ENCODE assay signal across 8 mouse cellular contexts in genomic region chrX:140342393-140343163, GRCm38 (mm10). TPM values are rescaled to one million over a fixed set of nuclear protein-coding genes. Genes with fewer than 3 reads are reported as not detected.
DNase-seq lines count a peak whose midpoint lies in the region; ATAC-seq lines count a peak whose summit lies in the region.

No protein-coding gene starts in this region.

- peak; percentile 76 for ATAC-seq in kidney, embryonic 16.5 days (ENCODE audit: low FRiP score, low TSS enrichment)
- ATAC-seq in embryonic facial prominence, embryonic 13.5 days (ENCODE audit: insufficient number of reproducible peaks, insufficient read depth, low FRiP score, low TSS enrichment, low read depth) = no peak
- ATAC-seq in intestine, embryonic 14.5 days (replicated peaks; ENCODE audit: low FRiP score, low TSS enrichment, low read depth) = no peak
- ATAC-seq in neural tube, embryonic 11.5 days (ENCODE audit: insufficient read depth, low FRiP score, low TSS enrichment) = peak; percentile 69

- DNase-seq in kidney, adult 9 months = no peak
- DNase-seq in intestine, embryonic 14.5 days (ENCODE audit: low spot score) = peak; percentile 52
- DNase-seq in neural tube, embryonic 11.5 days (ENCODE audit: low spot score) = no peak
- no peak for DNase-seq in layer of hippocampus, postnatal 25 days (ENCODE audit: extremely low spot score in 1 of 2, low spot score in 1 of 2)
- no peak for DNase-seq in ovary, postnatal 14 days (ENCODE audit: low spot score)
- no peak for DNase-seq in kidney, adult 18-20 months

- H3K9ac ChIP-seq in kidney, embryonic 16.5 days (replicated peaks; ENCODE audit: low read length) = peak overlapping the region; percentile 48
- H3K9ac ChIP-seq in embryonic facial prominence, embryonic 13.5 days = peak overlapping the region; percentile 58
- peak overlapping the region; percentile 14; the same call in 1 of the 2 replicates for H3K9ac ChIP-seq in intestine, embryonic 14.5 days (ENCODE audit: low read length)
- 0 out of 2 replicates have a peak overlapping the region, but pooled peaks have one; percentile 14 for H3K9ac ChIP-seq in neural tube, embryonic 11.5 days (ENCODE audit: low read length)

- H3K4me1 ChIP-seq in kidney, embryonic 16.5 days (ENCODE audit: insufficient read depth, low read length) = no peaks in the 10 kb centered on the region
- no peaks in the 10 kb centered on the region for H3K4me1 ChIP-seq in embryonic facial prominence, embryonic 13.5 days
- H3K4me1 ChIP-seq in intestine, embryonic 14.5 days (replicated peaks; ENCODE audit: control insufficient read depth, insufficient read depth, low read length) = no peaks in the 10 kb centered on the region
- no peaks in the 10 kb centered on the region for H3K4me1 ChIP-seq in neural tube, embryonic 11.5 days (ENCODE audit: control insufficient read depth, insufficient read depth, low read length)

- no peaks in the 10 kb centered on the region for H3K9me3 ChIP-seq in kidney, embryonic 16.5 days (ENCODE audit: low read length)
- no peaks in the 10 kb centered on the region for H3K9me3 ChIP-seq in embryonic facial prominence, embryonic 13.5 days
- no peaks in the 10 kb centered on the region for H3K9me3 ChIP-seq in intestine, embryonic 14.5 days (ENCODE audit: control insufficient read depth, low read length)
- H3K9me3 ChIP-seq in neural tube, embryonic 11.5 days (ENCODE audit: control insufficient read depth, low read length) = no peaks in the 10 kb centered on the region

- no peaks in the 10 kb centered on the region for H3K36me3 ChIP-seq in kidney, embryonic 16.5 days (ENCODE audit: insufficient read depth, low read length)
- no peaks in the 10 kb centered on the region for H3K36me3 ChIP-seq in embryonic facial prominence, embryonic 13.5 days
- H3K36me3 ChIP-seq in intestine, embryonic 14.5 days (ENCODE audit: control insufficient read depth, insufficient read depth, low read length) = no peaks in the 10 kb centered on the region
- H3K36me3 ChIP-seq in neural tube, embryonic 11.5 days (ENCODE audit: control insufficient read depth, insufficient read depth, low read length) = no peaks in the 10 kb centered on the region

- no peak overlapping the region for H3K27ac ChIP-seq in kidney, embryonic 16.5 days (ENCODE audit: low read length)
- no peak overlapping the region for H3K27ac ChIP-seq in embryonic facial prominence, embryonic 13.5 days
- H3K27ac ChIP-seq in intestine, embryonic 14.5 days (ENCODE audit: low read depth) = no peak overlapping the region
- no peak overlapping the region for H3K27ac ChIP-seq in neural tube, embryonic 11.5 days (ENCODE audit: low read depth, low read length)

- WGBS in kidney, embryonic 16.5 days = 18% methylated on average over 22 of the region's 25 CpGs
- 23% methylated on average over 25 of the region's 25 CpGs for WGBS in embryonic facial prominence, embryonic 13.5 days
- 13% methylated on average over 22 of the region's 25 CpGs for WGBS in intestine, embryonic 14.5 days
- 17% methylated on average over 24 of the region's 25 CpGs for WGBS in neural tube, embryonic 11.5 days

- peaks cover 55% of the 10 kb centered on the region for H3K27me3 ChIP-seq in kidney, embryonic 16.5 days (ENCODE audit: insufficient read depth, low read length)
- H3K27me3 ChIP-seq in embryonic facial prominence, embryonic 13.5 days = peaks cover 80% of the 10 kb centered on the region
- peaks cover 50% of the 10 kb centered on the region for H3K27me3 ChIP-seq in intestine, embryonic 14.5 days (replicated peaks; ENCODE audit: control insufficient read depth, insufficient read depth, low read length)
- peaks cover 7% of the 10 kb centered on the region; the same call in 1 of the 2 replicates for H3K27me3 ChIP-seq in neural tube, embryonic 11.5 days (ENCODE audit: control insufficient read depth, insufficient read depth, low read length)

- peak overlapping the region; percentile 42 for H3K4me3 ChIP-seq in kidney, embryonic 16.5 days (ENCODE audit: low read length)
- H3K4me3 ChIP-seq in embryonic facial prominence, embryonic 13.5 days = peak overlapping the region; percentile 40
- H3K4me3 ChIP-seq in intestine, embryonic 14.5 days (ENCODE audit: low read depth, low read length) = peak overlapping the region; percentile 27
- H3K4me3 ChIP-seq in neural tube, embryonic 11.5 days (ENCODE audit: low read depth, low read length) = peak overlapping the region; percentile 32

- H3K4me2 ChIP-seq in kidney, embryonic 16.5 days (replicated peaks; ENCODE audit: low read depth, low read length) = peak overlapping the region; percentile 73
- peak overlapping the region; percentile 69 for H3K4me2 ChIP-seq in embryonic facial prominence, embryonic 13.5 days
- peak overlapping the region; percentile 53 for H3K4me2 ChIP-seq in intestine, embryonic 14.5 days (ENCODE audit: low read length)
- peak overlapping the region; percentile 62 for H3K4me2 ChIP-seq in neural tube, embryonic 11.5 days (ENCODE audit: low read depth)

RNA-seq across cellular contexts. Expression of gene Frmpd3, which starts 0.5 kb away (rescaled TPM):
- polyA plus RNA-seq in kidney, embryonic 16.5 days (2015; fragmentation: Nextera tagmentation; extraction: Ambion mirVana) = 0.08 TPM in 1 of 2 replicates, not detected in the other
- 0.26 and 0.41 TPM in 2 replicates for polyA plus RNA-seq in embryonic facial prominence, embryonic 13.5 days (2015; fragmentation: Nextera tagmentation; extraction: Ambion mirVana)
- polyA plus RNA-seq in intestine, embryonic 14.5 days (2014; fragmentation: Nextera tagmentation; extraction: Ambion mirVana) = 0.08 and 0.09 TPM in 2 replicates
- 1.3 and 2.7 TPM in 2 replicates for polyA plus RNA-seq in neural tube, embryonic 11.5 days (2014; fragmentation: Nextera tagmentation; extraction: Ambion mirVana)
- 10 to 100 TPM; 29.4 to 31.0 TPM for total RNA-seq in layer of hippocampus, postnatal 25 days (2021)

Comparison
In these comparisons a context has a peak if more than half of its experiments do, and no peak if none do; other contexts are left out.
1. ATAC-seq: peak in kidney, embryonic 16.5 days (single experiment) and neural tube, embryonic 11.5 days (single experiment); none in embryonic facial prominence, embryonic 13.5 days (single experiment) and intestine, embryonic 14.5 days (single experiment).
2. Peak in every context shown above with its lines, with median percentiles within 50 percentile points of each other: H3K4me2 ChIP-seq, H3K4me3 ChIP-seq and H3K9ac ChIP-seq.